Mouse (Mus musculus) G1E-ER4 (cell line): ENCODE data around the gene Fancc. TPM values are rescaled to one million over a fixed set of nuclear protein-coding genes. Genes with fewer than 3 reads are reported as not detected.

Experiments used
- GATA1 ChIP-seq: IDR thresholded peaks from one replicate; pipeline ENCODE4 v1.8.0; 2012; ENCODE audit warnings: low read length, inconsistent platforms
- polyA plus RNA-seq: library from polyadenylated mRNA; stranded (reverse); fragments of >175 nt; gene quantifications from 2 replicates; pipeline ENCODE4 v1.2.3, GENCODE M21; 2012

Gene Fancc
- polyA plus RNA-seq, 1 experiment: 4.3 TPM

GRCm38 (mm10) chr13:63486791-63487706 is 10.0 kb downstream of the Fancc start:
- no peak for TF ChIP-seq GATA1

- no peak for TF ChIP-seq GATA1
These were observed 21.7 kb downstream of the Fancc start for GRCm38 (mm10) chr13:63475356-63475755.

- no peak for TF ChIP-seq GATA1
These were observed 44.2 kb downstream of the Fancc start for GRCm38 (mm10) chr13:63452898-63453297.

- no peak for TF ChIP-seq GATA1
These were observed 45.9 kb downstream of the Fancc start for GRCm38 (mm10) chr13:63451140-63451539.

GRCm38 (mm10) chr13:63445419-63445818 is 51.7 kb downstream of the Fancc start:
- no peak for TF ChIP-seq GATA1

GRCm38 (mm10) chr13:63432759-63433158 is 64.3 kb downstream of the Fancc start:
- no peak for TF ChIP-seq GATA1

- TF ChIP-seq GATA1: no peak
These were observed 65.3 kb downstream of the Fancc start for GRCm38 (mm10) chr13:63431857-63432191.

GRCm38 (mm10) chr13:63431030-63431856 is 65.8 kb downstream of the Fancc start:
- no peak for TF ChIP-seq GATA1

GRCm38 (mm10) chr13:63430681-63431029 is 66.4 kb downstream of the Fancc start:
- TF ChIP-seq GATA1: no peak

GRCm38 (mm10) chr13:63430206-63430605 is 66.9 kb downstream of the Fancc start:
- no peak for TF ChIP-seq GATA1

- no peak for TF ChIP-seq GATA1
These were observed 74.0 kb downstream of the Fancc start for GRCm38 (mm10) chr13:63423060-63423459.

GRCm38 (mm10) chr13:63421225-63421624 is 75.9 kb downstream of the Fancc start:
- TF ChIP-seq GATA1: no peak

GRCm38 (mm10) chr13:63418148-63418547 is 78.9 kb downstream of the Fancc start:
- no peak for TF ChIP-seq GATA1

GRCm38 (mm10) chr13:63416824-63417223 is 80.3 kb downstream of the Fancc start:
- no peak for TF ChIP-seq GATA1

- no peak for TF ChIP-seq GATA1
These were observed 84.4 kb downstream of the Fancc start for GRCm38 (mm10) chr13:63412662-63413061.

- TF ChIP-seq GATA1: no peak
These were observed 85.6 kb downstream of the Fancc start for GRCm38 (mm10) chr13:63411310-63412022.
